Mouse (Mus musculus) frontal cortex, postnatal 10 days (tissue): ENCODE data around the gene Gnat2.
A peak's percentile ranks its signal among the peaks of the same experiment; 100 is the strongest.

Experiments
- DNase-seq, 2 experiments: peaks; one replicate each; pipeline ENCODE4 v3.0.0; 2022; ENCODE audit warnings: low spot score in 2 of 2, mixed read lengths in 1 of 2

Gene Gnat2

DNA sequence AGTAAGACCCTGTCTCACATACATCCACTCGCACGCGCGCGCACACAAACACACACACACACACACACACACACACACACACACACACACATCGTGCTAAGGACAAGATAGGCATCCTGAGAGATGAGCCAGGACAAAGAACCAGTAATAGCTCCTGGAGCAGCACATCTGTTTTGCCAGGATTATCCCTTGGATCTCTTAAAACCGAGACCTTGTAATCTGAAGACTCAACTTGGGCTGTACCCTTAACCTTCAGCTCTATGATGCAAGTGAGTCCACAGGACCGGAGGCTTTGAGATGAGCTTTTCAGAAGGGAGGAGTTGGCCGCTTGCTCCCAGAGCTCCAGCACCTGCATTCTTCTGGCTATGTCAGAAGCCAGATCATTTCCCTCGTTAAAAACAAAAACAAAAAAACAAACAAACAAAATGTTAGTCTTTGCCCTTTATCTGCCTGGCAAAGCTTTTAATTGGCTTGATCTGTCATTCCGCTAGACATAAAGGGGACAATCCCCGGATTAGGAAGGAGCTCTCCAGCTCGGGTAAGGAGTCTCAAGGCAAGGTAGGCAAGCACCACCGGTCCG lies at the start of gene Gnat2:
TSS of gene Gnat2 (plus strand) at position 254 of the 580 bp plus-strand sequence.
- DNase-seq: no peak

DNA sequence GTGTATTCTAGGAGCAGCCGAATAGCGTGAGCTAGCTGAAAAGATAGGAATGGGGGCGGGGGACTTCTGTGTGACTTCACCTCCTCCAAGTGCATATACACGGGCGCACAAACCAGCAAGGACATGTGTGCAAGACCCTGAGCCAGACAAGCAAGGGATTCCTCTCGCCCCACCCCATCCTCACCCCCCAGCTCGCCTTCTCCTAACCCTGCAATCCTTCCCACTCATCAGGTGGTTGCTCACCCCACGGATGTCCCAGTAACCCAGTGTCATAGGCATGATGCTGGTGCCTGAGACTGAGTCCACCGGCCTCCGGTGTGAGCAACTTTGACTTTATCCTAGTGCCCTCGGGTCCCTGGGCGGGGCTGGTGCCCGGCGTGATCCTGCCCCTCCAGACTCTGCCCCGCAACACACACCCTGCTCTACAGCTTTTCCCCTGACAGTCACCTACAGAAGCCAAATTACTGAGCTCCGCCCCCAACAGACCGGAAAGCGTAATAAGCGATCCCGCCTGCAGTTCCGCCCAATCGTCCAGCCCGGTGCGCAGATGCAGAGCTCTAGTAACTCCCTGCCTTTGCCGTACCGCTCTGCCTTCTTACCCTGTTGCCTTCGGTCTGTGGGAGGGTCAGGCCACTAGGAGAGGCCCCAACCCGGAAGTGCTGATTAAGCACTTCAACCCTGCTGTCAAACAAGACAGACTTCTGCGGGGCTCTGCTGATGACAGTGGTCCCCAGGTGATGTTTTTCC lies 48.0 kb upstream of the Gnat2 start, which contains the start of gene Gstm4:
TSS of gene Gstm4 (minus strand) at position 501 of the 747 bp plus-strand sequence.
- peak; percentile 72 to 81 for DNase-seq

DNA sequence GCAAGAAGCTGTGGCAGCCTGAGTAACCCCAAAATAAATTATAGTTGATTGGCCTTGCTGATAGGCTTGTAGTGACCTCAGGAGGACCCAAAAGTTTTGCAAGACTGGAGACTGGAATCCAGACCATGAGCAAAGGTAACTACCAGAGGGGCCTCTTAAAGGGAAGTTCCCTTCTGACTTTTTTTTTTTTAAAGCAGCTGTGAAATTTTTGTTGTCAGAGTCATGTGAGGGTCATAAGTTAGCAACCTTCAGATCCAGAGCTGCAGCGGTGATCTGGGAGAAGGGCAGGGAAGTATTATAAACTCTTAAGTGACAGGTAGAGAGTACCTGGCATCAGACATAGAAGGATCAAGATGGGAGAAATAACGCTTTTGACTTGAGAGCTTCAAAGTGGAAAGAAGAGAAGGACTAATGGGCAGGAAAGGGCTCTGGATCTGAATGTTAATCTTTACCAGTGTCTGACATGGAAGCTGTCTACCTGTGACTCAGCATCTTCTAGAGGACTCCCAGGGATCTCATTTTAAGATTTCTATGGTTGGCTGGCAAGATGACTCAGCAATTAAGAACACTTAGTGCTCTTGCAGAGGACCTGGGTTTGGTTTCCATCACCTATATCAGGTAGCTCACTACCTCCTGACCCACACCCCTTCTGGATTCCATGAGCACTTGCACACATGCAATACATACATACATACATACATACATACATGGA lies 45.5 kb upstream of the Gnat2 start:
- DNase-seq: no peak

DNA sequence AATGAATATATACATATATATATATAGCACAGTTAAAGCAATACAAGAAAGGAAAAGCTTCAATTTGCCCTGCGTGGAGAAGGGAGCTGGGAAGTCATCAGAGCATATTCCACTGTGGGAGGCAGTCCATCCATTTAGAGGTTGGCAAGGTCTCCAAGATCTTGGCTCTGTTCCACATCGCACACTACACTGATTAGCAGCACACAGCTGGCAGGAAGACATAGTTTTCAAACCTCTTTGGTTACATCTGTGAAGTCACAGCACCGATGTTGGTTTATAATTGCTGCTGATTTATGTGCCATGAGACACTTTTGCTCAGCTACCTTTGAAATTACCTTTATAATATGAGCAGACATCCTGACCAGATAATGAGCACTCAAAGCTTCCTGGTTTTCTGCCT lies 44.3 kb upstream of the Gnat2 start:
- no peak for DNase-seq

DNA sequence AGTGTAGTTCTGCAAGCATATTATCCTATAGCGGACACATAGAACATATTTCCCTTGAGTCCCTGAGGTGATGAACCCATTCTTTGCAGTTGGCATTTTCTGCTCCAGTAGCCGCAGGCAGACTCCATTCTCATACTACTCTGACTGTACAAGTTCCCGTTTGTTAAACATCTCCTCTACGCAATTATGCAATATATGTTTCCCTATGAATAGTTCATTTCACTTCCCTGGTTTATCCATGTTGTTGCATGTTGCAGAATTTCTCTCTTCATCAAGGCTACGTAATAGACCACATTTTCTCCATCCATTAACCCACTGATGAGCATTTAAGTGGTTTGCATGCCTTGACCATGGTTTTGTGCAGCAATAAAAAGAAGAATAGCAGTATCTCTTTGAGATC lies 42.1 kb upstream of the Gnat2 start:
- DNase-seq: no peak

DNA sequence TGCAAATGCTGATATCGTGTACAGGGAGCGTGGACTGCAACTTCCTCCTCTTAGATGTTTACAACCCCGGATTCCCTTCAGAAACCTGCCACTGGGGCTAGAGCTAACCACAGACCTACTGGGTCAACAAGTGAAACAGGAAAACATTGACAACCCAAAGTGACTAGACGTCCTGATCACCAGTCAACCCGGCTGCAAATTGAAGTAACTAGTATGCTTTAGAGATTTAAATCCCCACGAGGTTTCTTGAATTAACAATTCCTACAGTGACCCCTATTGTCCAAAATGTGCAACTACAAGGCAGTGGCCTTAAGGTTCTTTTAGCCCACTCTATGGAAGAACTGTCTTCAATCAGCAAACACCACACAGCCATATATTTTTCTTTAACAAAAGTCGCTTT lies 31.2 kb upstream of the Gnat2 start:
- no peak for DNase-seq

DNA sequence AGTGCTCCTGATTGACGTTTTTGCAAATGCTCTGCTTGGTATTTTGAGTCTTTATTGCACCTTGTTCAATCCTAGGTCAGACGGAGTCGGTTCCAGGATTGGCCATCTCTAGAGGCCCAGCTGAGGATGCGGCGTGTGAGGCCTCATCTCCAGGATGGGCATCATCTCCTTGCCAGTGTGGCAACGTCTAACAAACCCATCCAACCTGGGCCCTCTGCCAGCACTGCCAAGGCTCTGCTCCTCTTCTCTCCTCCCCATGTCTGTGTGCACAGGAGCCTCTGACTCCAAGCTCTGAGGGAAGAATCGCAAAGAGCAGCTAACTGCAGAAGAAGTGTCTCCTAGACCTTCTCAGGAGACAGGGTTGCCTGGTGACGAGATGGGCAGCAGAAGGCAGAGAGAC lies 29.9 kb upstream of the Gnat2 start:
- DNase-seq: no peak

DNA sequence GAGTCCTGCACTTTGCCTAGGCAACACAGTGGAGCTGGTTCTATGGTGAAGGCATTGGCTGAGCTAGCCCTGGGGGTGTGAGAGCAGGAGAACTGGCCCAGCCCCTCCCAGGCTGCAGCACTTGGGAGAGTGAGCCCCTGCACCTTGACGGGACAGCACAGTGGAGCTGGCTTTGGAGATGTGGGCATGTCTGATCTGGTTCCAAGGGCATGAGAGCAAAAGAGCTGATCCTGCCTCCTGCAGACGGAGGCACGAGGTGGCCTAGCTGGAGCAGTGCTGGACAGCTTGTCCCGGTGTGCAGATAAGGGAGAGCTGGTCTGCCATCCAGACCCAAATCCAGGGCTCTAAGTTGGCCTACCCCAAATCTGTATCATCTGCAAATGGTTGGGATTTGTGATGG lies 27.9 kb upstream of the Gnat2 start:
- no peak for DNase-seq

DNA sequence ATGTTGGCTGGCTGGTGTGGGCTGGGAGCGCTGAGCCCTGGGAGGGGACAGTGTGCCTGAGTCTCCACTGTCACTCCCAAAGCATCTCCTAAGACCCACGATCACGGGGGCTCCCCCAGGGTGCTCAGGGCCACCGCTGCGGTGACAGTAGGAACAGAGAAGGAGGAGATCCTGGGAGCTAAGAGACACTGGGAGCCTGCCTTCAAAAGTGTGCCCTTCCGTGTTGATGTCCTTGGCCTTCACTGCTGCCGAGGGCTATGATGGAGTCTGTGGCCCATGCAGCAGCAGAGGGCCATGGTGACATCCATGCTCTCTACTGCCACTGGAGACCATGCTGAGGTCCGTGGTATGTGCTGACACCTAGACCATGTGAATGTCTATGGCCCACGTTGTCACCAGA lies 27.0 kb upstream of the Gnat2 start:
- no peak for DNase-seq

DNA sequence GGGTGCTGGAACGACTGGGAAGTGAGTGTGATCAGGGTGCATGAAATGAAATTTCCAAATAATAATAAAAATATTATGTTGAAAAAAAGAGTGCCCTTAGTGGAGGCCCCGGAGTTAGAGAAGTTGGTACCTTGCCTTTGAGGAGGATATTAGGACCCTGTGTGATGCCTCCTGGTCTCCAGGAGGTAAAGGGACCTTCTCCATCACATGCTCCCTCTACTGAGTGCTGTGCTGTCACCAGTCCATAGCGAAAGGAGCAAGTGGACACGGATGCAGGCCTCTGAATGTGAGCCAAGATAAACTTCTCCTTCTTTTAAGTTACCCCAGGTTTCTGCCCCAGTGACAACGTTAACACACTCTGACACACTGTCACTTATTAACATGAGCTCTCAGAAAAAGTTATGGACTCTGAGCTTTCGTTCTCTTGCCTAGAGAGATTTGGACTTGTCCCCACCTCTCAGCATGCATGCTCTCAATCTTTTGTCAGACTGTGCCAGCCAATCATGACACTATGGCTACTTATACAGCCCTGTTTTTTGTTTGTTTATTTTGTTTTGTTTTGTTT lies 25.1 kb upstream of the Gnat2 start:
- DNase-seq: no peak

DNA sequence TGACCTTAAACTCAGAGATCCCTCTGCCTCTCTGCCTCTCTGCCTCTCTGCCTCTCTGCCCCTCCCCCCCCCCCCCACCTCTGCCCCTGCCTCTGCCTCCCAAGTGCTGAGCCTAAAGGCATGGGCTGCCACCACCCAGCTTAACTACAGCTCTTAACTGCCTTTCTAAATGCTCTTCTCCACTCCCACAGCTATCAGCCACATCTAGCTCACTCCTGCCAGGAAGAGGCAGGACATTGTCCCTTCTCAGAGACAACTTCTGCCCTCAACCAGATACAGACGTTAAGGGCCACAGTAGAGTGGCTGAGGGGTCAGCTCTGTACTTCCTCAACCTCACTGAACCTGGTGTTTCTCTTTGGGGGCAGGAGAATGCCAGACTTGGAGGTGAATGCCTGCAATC lies 23.8 kb upstream of the Gnat2 start:
- DNase-seq: no peak

DNA sequence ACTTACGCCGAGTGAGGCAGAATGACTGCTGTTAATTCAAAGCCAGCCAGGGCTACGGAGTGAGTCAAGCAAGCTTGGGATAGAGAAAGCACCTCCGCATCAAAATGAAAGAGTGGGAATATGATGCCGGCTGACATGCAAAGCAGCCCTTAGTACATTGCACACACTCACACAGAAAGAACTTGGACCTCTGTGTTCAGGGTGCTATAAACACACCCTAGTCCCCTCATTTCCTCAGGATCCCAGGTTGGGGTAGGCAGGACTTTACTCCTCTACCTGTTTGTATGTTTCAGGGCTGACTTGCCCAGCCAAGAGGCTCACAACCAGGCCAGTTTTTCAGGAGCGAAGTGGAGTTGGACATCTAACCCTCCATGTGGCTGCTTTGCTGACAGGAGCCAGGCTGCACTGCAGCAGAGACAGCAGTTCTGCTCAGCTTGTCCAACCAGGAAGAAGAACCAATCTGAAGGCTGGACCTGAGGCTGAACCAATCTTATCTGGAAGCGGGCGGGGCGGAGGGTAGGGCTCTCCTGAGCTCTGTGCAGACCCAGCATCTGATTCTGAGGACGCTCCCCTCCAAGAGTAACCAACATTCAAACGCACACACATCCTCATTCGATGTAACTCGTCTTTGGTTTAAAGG lies 23.2 kb upstream of the Gnat2 start:
- no peak for DNase-seq

DNA sequence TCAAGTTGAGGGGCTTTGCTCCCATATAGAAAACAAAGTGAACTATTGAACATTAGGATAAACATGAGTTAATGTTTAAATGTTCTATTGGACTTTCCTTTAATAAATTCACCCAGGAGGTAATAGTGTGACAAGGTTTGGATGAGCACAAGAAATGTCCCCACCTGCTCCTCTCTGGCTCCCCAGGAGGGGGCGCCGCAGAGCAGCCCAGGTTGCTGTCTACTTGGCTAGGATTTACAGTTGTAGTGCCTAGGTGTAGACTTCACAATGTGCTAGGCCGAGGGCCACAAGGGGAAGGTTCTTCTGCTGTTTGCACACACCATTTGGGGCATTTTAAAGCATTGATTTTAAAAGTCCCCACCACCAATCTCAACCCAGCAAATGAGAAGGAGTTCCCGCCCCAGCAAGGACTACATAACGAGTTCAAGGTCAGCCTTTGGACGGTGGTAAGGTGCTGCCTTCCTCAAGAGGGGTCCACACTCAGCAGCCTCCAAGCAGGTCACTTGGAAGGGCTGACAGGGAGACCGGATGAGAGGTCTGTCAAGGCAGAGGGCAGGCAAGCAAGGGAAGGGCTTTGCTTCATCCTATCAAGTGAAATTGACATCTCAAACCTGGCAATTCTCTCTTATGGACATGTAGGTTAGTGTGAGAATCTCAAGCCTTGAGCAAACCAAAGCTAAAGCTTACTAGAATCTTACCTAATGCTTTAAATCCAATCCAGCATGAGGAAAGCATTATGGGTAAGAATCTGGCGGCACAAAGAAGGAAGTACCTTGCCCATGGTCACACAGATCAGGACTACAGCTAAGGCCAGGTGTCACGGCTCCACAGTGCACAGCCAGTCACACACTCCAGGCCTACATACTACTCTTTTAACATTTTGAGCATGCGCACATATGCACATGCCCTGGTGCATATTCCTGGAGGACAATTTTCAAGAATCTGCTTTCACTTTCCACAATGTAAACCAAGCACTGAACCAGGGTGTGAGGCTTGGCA lies 22.0 kb upstream of the Gnat2 start:
- no peak for DNase-seq

DNA sequence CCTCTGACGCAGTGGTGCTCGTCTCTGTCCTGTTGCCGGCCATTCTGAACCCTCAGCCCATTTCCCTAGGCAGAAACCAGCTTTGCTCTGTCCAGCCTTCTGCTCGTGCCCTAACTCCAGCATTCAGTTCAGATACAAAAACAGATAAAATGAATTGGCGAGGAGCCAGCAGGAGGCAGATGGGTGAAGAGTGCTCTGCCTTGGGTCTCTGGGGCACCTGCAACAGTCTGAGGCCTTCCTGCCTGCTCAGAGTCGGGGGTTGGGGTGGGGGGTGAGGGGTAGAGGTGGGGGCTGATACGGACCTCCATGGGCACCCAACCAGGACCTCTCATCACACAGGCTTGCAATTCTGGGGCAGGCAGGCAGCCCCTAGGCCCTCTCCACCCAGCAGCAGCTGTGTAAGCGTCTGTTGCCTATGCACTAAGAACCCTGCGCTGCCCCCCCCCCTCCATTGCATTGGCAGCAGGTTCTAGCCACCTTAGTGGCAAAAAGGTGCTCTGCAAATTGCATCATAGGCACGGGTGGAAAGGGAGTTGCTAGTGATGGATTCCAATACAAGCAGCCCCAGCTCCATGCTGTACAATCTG lies 19.5 kb upstream of the Gnat2 start:
- no peak for DNase-seq

DNA sequence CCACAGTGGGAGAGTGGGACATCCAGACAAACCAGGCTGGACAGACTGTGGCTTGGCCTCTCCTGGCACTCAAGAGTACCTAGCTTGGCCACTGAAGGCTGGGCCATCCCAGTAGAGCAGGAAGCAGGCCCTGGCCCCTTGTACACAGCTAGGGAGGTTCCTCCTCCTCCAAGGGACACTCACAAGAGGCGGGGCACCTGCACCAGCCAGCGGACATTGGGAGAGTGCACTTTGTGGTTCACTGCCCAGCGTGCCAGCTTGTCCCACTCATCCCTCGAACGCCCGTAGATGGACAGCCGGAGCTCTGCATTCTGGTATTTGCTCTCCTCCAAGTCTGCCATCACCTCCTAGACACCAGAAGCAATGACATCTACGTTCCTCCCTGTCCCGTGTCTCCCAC lies 15.8 kb upstream of the Gnat2 start:
- DNase-seq: no peak

DNA sequence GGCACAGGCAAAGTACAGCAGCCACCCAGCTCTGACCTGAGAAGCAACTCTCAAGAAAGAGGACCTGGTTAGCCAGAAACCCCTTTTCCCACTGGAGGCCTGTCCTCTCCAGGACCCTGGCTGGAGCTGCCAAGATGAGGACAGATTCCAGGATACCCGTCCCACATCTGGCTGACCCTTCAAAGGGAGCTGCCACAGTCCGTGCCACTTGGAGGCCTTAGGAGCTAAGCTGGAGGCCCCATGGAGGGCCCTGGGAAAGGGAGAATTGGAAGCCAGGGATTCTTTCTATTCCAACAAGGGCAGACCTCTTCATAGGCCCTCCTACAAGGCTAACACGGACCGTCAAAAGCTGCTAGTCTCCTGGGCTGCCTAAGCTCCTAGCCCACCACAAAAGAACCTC lies 10.9 kb upstream of the Gnat2 start:
- no peak for DNase-seq

DNA sequence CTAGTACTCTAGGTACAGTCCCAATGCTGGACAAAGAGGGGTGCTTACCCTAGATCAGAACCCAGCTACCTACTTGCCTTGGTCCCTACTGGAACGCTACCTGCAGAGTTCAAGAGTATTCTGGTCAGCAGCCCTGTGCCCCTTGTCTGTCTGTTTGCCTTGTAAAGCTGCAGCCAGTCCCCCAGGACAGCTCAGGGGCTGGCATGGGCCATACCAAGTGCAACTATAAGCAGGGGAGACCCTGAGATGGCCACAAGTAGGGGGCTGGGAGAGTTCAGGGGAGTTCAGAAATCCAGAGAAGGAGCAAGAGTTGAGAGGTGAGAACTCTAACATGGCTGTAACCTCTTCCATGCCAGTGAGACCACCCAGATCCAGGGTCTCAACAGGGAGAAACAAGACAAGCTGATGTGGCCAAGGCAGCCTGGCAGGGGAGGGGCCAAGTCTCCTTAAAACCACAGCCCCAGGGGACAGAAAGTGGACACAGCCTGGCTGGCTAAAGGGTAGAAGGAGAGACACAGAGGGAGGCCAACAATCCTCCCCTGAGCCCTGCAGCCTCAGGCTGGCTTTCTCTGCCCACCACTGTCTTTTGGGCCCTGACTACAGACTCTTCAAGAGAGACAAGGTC lies 10.2 kb upstream of the Gnat2 start:
- no peak for DNase-seq

DNA sequence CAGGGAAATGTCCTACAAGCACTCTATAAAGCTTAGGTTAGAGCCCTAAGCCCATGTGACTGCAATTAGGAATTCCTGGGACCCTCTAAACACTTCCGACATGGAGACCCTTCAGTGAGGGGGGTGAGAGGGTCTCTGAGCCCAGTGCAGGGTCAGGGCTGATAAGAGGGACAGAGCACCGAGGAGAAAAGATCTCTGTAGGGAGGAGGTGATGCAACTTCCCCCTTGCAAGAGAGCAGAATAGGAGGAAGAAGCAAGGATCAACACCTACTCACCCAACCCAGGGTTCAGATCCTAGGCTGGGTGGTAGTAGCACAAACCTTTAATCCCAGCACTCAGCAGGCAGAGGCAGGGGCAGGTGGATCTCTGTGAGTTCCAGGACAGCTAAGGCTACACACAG lies 9.4 kb upstream of the Gnat2 start:
- DNase-seq: no peak

DNA sequence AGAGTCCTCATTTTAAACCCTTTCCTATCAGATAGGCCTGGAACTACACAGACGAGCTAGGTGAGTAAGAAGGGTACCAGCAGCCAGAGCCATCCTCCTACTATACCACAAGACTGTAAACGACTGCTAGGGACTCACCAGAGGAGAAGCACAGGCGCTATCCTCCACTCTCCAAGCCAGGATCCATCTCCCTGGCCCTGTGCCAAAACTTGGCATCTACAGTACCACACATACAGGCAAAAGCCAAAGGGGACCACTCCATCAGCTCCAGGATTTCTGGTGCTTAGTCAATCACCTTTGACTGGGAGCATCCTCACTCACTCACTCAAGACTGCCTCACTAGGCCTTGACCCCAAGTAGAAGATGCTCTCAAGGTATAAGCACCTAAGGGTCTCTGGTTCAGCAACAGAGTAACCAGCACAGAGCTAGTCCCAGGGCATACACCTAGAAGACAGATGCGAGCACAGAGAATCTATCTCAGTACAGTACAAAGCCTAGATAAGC lies 8.6 kb upstream of the Gnat2 start:
- no peak for DNase-seq

DNA sequence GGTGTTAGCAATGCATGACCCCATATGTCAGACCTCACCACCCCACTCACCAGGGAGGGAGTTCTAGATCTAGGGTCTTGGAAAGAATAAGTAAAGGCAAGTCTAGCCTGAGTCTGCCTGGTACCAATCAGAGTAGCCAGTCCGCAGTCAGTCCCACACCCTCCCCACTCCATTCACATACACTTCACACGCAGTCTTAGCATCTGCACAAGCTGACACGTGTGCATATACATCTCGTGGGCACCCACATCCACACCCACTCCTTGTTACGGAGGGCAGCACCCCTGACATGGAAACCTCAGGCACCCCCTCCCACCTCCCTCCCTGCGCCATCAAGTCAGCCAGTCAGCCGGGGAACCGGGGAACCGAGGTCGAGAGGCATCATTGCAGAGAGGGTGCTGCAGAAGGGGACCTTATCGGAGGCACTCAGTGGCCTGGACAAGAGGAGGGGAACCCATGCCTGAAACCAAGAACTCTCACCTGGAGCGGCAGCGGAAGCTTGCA lies 7.8 kb upstream of the Gnat2 start:
- DNase-seq: no peak
